Mouse (Mus musculus) gastrocnemius, postnatal 25 days (tissue): ENCODE measurements at regions not wholly inside any gene's neighbourhood (a gene's known extent, or its start where the extent isn't known, plus 50 kb on each side); places are given as distances from the start of the nearest gene placed in this dataset.

Experiments
- microRNA-seq, 2 experiments: library from miRNA; unstranded; fragments of <30 nt; microRNA quantifications; one replicate each; pipeline ENCODE4 v1.2.0; 2021; ENCODE audit warnings: borderline replicate concordance in 2 of 2

Small RNA genes in the stretch of these regions (microRNA-seq; reads per million reads assigned to microRNA genes)
- 0 to 0.74 reads per million in 2 experiments for gene Gm47294
